Mouse (Mus musculus) ES-E14 (cell line): ENCODE results near the gene Ptpre.

Experiments
- HCFC1 ChIP-seq: IDR thresholded peaks from 2 replicates; pipeline ENCODE4 v1.6.1; 2012; ENCODE audit warnings: low read length, inconsistent platforms, borderline replicate concordance; ENCODE audit not compliant: insufficient read depth
- ZC3H11A ChIP-seq: IDR thresholded peaks from 2 replicates; pipeline ENCODE4 v1.6.1; 2012; ENCODE audit warnings: low read depth, mild to moderate bottlenecking, inconsistent platforms, low read length, borderline replicate concordance

DNA sequence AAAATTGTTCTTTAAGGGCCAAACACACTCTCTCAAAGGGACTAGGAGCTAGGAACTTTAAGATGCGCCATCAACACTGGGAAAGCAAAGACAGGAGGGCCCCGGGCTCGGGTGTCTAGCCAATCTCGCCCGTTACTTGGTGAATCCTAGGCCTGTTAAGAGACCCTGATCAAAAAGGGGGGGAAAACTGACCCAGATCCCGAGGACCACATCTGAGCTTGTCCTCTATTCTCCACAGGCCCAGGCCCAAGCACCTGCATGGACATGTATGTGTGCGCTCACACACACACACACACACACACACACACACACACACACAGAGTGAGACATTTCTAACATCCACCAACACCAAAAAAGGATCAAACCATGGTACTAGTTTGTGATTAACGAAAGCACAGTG lies 176.0 kb downstream of the Ptpre start:
- TF ChIP-seq ZC3H11A (no peak), HCFC1 (no peak)
